Mouse (Mus musculus) kidney, adult 2 months (tissue): ENCODE measurements around the gene Cpn1.
A peak's percentile ranks its signal among the peaks of the same experiment; 100 is the strongest.

Source experiments
- CTCF ChIP-seq: fragments of 200-500 bp; conservative IDR thresholded peaks from 2 replicates; pipeline ENCODE4 v1.5.1; 2011; ENCODE audit warnings: low read depth, mild to moderate bottlenecking, control low read depth, low read length, moderate library complexity, mixed read lengths; ENCODE audit not compliant: insufficient read depth, insufficient read length
- POLR2A ChIP-seq: fragments of 200-500 bp; IDR thresholded peaks from one replicate; pipeline ENCODE4 v1.6.1; 2011; ENCODE audit warnings: low read depth, low read length, control low read depth

- TF ChIP-seq CTCF: 0 out of 2 replicates have a peak, but pooled peaks have one; percentile 28
- TF ChIP-seq POLR2A: no peak
Measured at GRCm38 (mm10) chr19:43922963-43923362, 63.4 kb downstream of the Cpn1 start.
